Mouse (Mus musculus): Measurements from ENCODE around the gene 2900011O08Rik. TPM values are rescaled to one million over a fixed set of nuclear protein-coding genes. Genes with fewer than 3 reads are reported as not detected.

The 2900011O08Rik gene
- total RNA-seq, 1 experiment from 2014 or later: not detected

GRCm38 (mm10) chr16:14003386-14004130 is 17.2 kb downstream of the 2900011O08Rik start:
- no peak for ATAC-seq (replicated peaks; ENCODE audit: insufficient number of reproducible peaks, low FRiP score, low TSS enrichment, poor library complexity, severe bottlenecking)

GRCm38 (mm10) chr16:14004170-14004569 is 17.8 kb downstream of the 2900011O08Rik start:
- no peak for ATAC-seq (replicated peaks; ENCODE audit: insufficient number of reproducible peaks, low FRiP score, low TSS enrichment, poor library complexity, severe bottlenecking)

GRCm38 (mm10) chr16:14004726-14005125 is 18.3 kb downstream of the 2900011O08Rik start:
- no peak for ATAC-seq (replicated peaks; ENCODE audit: insufficient number of reproducible peaks, low FRiP score, low TSS enrichment, poor library complexity, severe bottlenecking)

GRCm38 (mm10) chr16:14005266-14005665 is 18.9 kb downstream of the 2900011O08Rik start:
- no peak for ATAC-seq (replicated peaks; ENCODE audit: insufficient number of reproducible peaks, low FRiP score, low TSS enrichment, poor library complexity, severe bottlenecking)

- no peak for ATAC-seq (replicated peaks; ENCODE audit: insufficient number of reproducible peaks, low FRiP score, low TSS enrichment, poor library complexity, severe bottlenecking)
Observed at GRCm38 (mm10) chr16:14008081-14008480, 21.7 kb downstream of the 2900011O08Rik start.

GRCm38 (mm10) chr16:14008708-14009107 is 22.3 kb downstream of the 2900011O08Rik start:
- no peak for ATAC-seq (replicated peaks; ENCODE audit: insufficient number of reproducible peaks, low FRiP score, low TSS enrichment, poor library complexity, severe bottlenecking)

GRCm38 (mm10) chr16:14009966-14010365 is 23.6 kb downstream of the 2900011O08Rik start:
- ATAC-seq (replicated peaks; ENCODE audit: insufficient number of reproducible peaks, low FRiP score, low TSS enrichment, poor library complexity, severe bottlenecking): no peak

- no peak for ATAC-seq (replicated peaks; ENCODE audit: insufficient number of reproducible peaks, low FRiP score, low TSS enrichment, poor library complexity, severe bottlenecking)
Observed at GRCm38 (mm10) chr16:14017306-14017705, 30.9 kb downstream of the 2900011O08Rik start.

- ATAC-seq (replicated peaks; ENCODE audit: insufficient number of reproducible peaks, low FRiP score, low TSS enrichment, poor library complexity, severe bottlenecking): no peak
Observed at GRCm38 (mm10) chr16:14021166-14021822, 34.9 kb downstream of the 2900011O08Rik start.

- ATAC-seq (replicated peaks; ENCODE audit: insufficient number of reproducible peaks, low FRiP score, low TSS enrichment, poor library complexity, severe bottlenecking): no peak
Observed at GRCm38 (mm10) chr16:14025091-14025990, 38.9 kb downstream of the 2900011O08Rik start.

- ATAC-seq (replicated peaks; ENCODE audit: insufficient number of reproducible peaks, low FRiP score, low TSS enrichment, poor library complexity, severe bottlenecking): no peak
Observed at GRCm38 (mm10) chr16:14029072-14029471, 42.7 kb downstream of the 2900011O08Rik start.

- no peak for ATAC-seq (replicated peaks; ENCODE audit: insufficient number of reproducible peaks, low FRiP score, low TSS enrichment, poor library complexity, severe bottlenecking)
Observed at GRCm38 (mm10) chr16:14029851-14030250, 43.4 kb downstream of the 2900011O08Rik start.

- ATAC-seq (replicated peaks; ENCODE audit: insufficient number of reproducible peaks, low FRiP score, low TSS enrichment, poor library complexity, severe bottlenecking): no peak
Observed at GRCm38 (mm10) chr16:14030650-14031049, 44.2 kb downstream of the 2900011O08Rik start.

GRCm38 (mm10) chr16:14033076-14033475 is 46.7 kb downstream of the 2900011O08Rik start:
- ATAC-seq (replicated peaks; ENCODE audit: insufficient number of reproducible peaks, low FRiP score, low TSS enrichment, poor library complexity, severe bottlenecking): no peak

- ATAC-seq (replicated peaks; ENCODE audit: insufficient number of reproducible peaks, low FRiP score, low TSS enrichment, poor library complexity, severe bottlenecking): no peak
Observed at GRCm38 (mm10) chr16:14042421-14042820, 56.0 kb downstream of the 2900011O08Rik start.

- ATAC-seq (replicated peaks; ENCODE audit: insufficient number of reproducible peaks, low FRiP score, low TSS enrichment, poor library complexity, severe bottlenecking): no peak
Observed at GRCm38 (mm10) chr16:14044695-14045094, 58.3 kb downstream of the 2900011O08Rik start.

- ATAC-seq (replicated peaks; ENCODE audit: insufficient number of reproducible peaks, low FRiP score, low TSS enrichment, poor library complexity, severe bottlenecking): no peak
Observed at GRCm38 (mm10) chr16:14046224-14046756, 59.9 kb downstream of the 2900011O08Rik start.

GRCm38 (mm10) chr16:14052221-14052620 is 65.8 kb downstream of the 2900011O08Rik start:
- ATAC-seq (replicated peaks; ENCODE audit: insufficient number of reproducible peaks, low FRiP score, low TSS enrichment, poor library complexity, severe bottlenecking): no peak

GRCm38 (mm10) chr16:14053116-14053515 is 66.7 kb downstream of the 2900011O08Rik start:
- ATAC-seq (replicated peaks; ENCODE audit: insufficient number of reproducible peaks, low FRiP score, low TSS enrichment, poor library complexity, severe bottlenecking): no peak

All from monocyte, adult 5-6 weeks (primary cell).